Mouse (Mus musculus): ENCODE measurements around the gene Zfp131. TPM values are rescaled to one million over a fixed set of nuclear protein-coding genes. Genes with fewer than 3 reads are reported as not detected.

Zfp131 gene
- polyA plus RNA-seq, 1 experiment from 2014 or later = 47.9 TPM

DNA sequence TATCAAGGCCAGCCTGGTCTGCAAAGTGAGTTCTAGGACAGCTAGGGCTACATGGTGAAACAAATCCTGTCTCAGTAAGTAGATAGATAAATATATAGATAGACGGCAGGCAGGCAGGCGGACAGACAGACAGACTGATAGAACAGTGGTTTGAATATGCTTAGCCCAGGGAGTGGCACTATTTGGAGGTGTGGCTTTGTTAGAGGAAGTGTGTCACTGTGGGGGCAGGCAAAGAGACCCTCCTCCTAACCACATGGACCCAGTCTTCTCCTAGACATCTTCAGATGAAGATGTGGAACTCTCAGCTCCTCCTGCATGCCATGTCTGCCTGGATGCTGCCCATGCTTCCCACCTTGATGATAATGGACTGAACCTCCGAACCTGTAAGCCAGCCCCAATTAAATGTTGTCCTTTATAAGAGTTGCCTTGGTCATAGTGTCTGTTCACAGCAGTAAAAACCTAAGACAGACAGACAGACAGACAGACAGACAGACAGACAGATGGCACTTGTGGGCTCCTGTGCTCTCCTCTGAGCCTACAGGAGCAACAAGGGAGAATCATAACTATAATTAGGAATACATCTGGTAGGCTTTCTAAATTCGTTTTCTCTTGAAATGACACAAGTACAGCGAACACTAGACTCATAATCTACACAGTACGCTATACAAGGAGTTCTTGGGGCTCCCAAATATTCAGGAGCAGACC is 47.8 kb downstream of the Zfp131 start:
- DNase-seq (ENCODE audit: low spot score) = no peak
- Histone ChIP-seq H3K27me3 (ENCODE audit: control insufficient read depth, insufficient read depth, low read length) (no peaks in the 10 kb centered on the region), H3K9ac (ENCODE audit: low read length) (no peak overlapping the region), H3K9me3 (ENCODE audit: control insufficient read depth, low read length) (no peaks in the 10 kb centered on the region), H3K36me3 (ENCODE audit: control insufficient read depth, insufficient read depth, low read length) (no peaks in the 10 kb centered on the region), H3K27ac (replicated peaks; ENCODE audit: low read depth, low read length) (no peak overlapping the region), H3K4me2 (ENCODE audit: low read depth, severe bottlenecking) (no peak overlapping the region), H3K4me1 (ENCODE audit: control insufficient read depth, insufficient read depth, low read length) (peaks cover 3% of the 10 kb centered on the region; the same call in 1 of the 2 replicates), H3K4me3 (ENCODE audit: low read depth, low read length) (no peak overlapping the region)
- 88% methylated on average over 6 of the region's 6 CpGs for WGBS
- no peak for ATAC-seq (ENCODE audit: insufficient number of reproducible peaks, low FRiP score, low TSS enrichment, low read depth)

DNA sequence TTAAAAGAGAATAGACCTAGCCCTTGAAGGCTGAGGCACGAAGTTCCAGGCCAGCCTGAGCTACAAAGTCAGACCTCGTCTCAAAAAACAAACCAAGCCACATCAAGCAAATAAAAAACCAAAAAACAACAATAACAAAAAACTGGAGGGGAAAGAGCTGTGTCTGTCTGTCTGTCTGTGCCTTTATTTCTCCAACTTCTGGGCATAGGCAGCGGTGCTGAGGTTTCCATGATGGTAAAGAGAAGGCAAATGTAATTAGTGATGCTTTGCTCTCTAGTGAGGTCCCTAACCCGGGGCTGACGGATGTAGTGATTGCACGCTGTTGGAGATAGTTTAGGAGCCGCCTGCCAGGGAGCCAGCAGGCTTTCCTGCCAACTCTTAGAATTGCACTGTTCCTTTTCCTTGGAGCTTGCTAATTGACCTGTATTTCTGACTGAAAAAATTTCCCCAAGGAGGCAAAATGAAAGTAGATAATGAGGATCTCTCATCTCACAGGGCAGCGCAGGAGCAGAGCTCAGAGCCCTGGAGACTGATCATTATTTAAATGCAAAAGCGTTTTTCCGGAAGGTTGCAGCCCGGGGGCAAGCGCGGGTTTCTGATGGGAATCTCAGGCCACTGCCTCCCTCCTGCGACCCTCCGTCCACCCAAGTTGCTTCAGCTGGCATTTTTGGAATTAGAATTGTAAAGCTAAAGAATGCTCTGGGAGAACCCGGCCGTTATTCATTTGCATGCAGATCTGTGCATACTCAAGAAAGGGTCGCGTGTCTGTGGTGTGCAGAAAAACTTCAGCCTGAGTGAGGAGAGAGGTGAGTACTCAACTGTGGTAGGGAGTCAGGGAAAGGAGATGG is 49.1 kb downstream of the Zfp131 start:
- peak; percentile 41 for DNase-seq (ENCODE audit: low spot score)
- Histone ChIP-seq H3K9me3 (ENCODE audit: control insufficient read depth, low read length) (no peaks in the 10 kb centered on the region), H3K4me3 (ENCODE audit: low read depth, low read length) (0 out of 2 replicates have a peak overlapping the region, but pooled peaks have one; percentile 1), H3K27ac (replicated peaks; ENCODE audit: low read depth, low read length) (no peak overlapping the region), H3K36me3 (ENCODE audit: control insufficient read depth, insufficient read depth, low read length) (no peaks in the 10 kb centered on the region), H3K4me2 (ENCODE audit: low read depth, severe bottlenecking) (peak overlapping the region; percentile 43), H3K4me1 (ENCODE audit: control insufficient read depth, insufficient read depth, low read length) (peaks cover 3% of the 10 kb centered on the region; the same call in 1 of the 2 replicates), H3K27me3 (ENCODE audit: control insufficient read depth, insufficient read depth, low read length) (no peaks in the 10 kb centered on the region), H3K9ac (ENCODE audit: low read length) (0 out of 2 replicates have a peak overlapping the region, but pooled peaks have one; percentile 12)
- no peak for ATAC-seq (ENCODE audit: insufficient number of reproducible peaks, low FRiP score, low TSS enrichment, low read depth)
- 9% methylated on average over 19 of the region's 19 CpGs for WGBS

GRCm38 (mm10) chr13:119731448-119731847 is 59.2 kb downstream of the Zfp131 start:
- Histone ChIP-seq H3K27me3 (ENCODE audit: control insufficient read depth, insufficient read depth, low read length) (no peaks in the 10 kb centered on the region), H3K9ac (ENCODE audit: low read length) (no peak overlapping the region), H3K36me3 (ENCODE audit: control insufficient read depth, insufficient read depth, low read length) (no peaks in the 10 kb centered on the region), H3K27ac (replicated peaks; ENCODE audit: low read depth, low read length) (no peak overlapping the region), H3K4me3 (ENCODE audit: low read depth, low read length) (no peak overlapping the region), H3K9me3 (ENCODE audit: control insufficient read depth, low read length) (no peaks in the 10 kb centered on the region), H3K4me1 (ENCODE audit: control insufficient read depth, insufficient read depth, low read length) (no peaks in the 10 kb centered on the region), H3K4me2 (ENCODE audit: low read depth, severe bottlenecking) (no peak overlapping the region)
- no peak for DNase-seq (ENCODE audit: low spot score)
- WGBS = 25% methylated on average over 6 of the region's 6 CpGs
- no peak for ATAC-seq (ENCODE audit: insufficient number of reproducible peaks, low FRiP score, low TSS enrichment, low read depth)

DNA sequence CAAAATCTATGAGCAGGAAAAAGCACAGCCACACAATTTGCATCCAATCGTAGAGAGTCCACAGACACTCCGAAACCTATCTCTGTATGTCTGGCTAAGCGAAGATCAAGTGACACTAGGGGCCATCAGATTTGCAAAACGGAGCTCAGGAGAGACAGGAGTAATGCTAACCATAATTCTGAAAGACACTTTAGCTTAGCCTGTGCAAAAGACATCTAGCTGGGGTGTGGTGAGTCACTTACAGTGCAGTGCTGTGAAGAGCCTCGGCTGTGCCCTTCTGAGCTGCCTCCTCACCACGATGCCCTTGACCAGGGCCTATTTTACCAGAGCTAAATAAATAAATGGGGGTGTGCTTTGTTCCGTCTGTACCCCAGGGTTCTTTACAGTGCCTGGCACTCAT is 61.3 kb downstream of the Zfp131 start:
- H3K4me3 ChIP-seq (ENCODE audit: low read depth, low read length) = no peak overlapping the region
- no peak for ATAC-seq (ENCODE audit: insufficient number of reproducible peaks, low FRiP score, low TSS enrichment, low read depth)
- H3K4me2 ChIP-seq (ENCODE audit: low read depth, severe bottlenecking) = no peak overlapping the region
- H3K27ac ChIP-seq (replicated peaks; ENCODE audit: low read depth, low read length) = no peak overlapping the region
- H3K9me3 ChIP-seq (ENCODE audit: control insufficient read depth, low read length) = no peaks in the 10 kb centered on the region
- no peaks in the 10 kb centered on the region for H3K27me3 ChIP-seq (ENCODE audit: control insufficient read depth, insufficient read depth, low read length)
- no peak overlapping the region for H3K9ac ChIP-seq (ENCODE audit: low read length)
- WGBS = 83% methylated on average over 7 of the region's 7 CpGs
- no peak for DNase-seq (ENCODE audit: low spot score)
- no peaks in the 10 kb centered on the region for H3K36me3 ChIP-seq (ENCODE audit: control insufficient read depth, insufficient read depth, low read length)
- no peaks in the 10 kb centered on the region for H3K4me1 ChIP-seq (ENCODE audit: control insufficient read depth, insufficient read depth, low read length)

GRCm38 (mm10) chr13:119727608-119728387 is 62.9 kb downstream of the Zfp131 start:
- Histone ChIP-seq H3K4me2 (ENCODE audit: low read depth, severe bottlenecking) (no peak overlapping the region), H3K27me3 (ENCODE audit: control insufficient read depth, insufficient read depth, low read length) (no peaks in the 10 kb centered on the region), H3K9ac (ENCODE audit: low read length) (no peak overlapping the region), H3K9me3 (ENCODE audit: control insufficient read depth, low read length) (no peaks in the 10 kb centered on the region), H3K4me3 (ENCODE audit: low read depth, low read length) (no peak overlapping the region), H3K27ac (replicated peaks; ENCODE audit: low read depth, low read length) (0 out of 2 replicates have a peak overlapping the region, but pooled peaks have one; percentile 4), H3K4me1 (ENCODE audit: control insufficient read depth, insufficient read depth, low read length) (no peaks in the 10 kb centered on the region), H3K36me3 (ENCODE audit: control insufficient read depth, insufficient read depth, low read length) (no peaks in the 10 kb centered on the region)
- ATAC-seq (ENCODE audit: insufficient number of reproducible peaks, low FRiP score, low TSS enrichment, low read depth) (no peak), DNase-seq (ENCODE audit: low spot score) (no peak)
- WGBS = 74% methylated on average over 26 of the region's 26 CpGs

- Histone ChIP-seq H3K9me3 (ENCODE audit: control insufficient read depth, low read length) (no peaks in the 10 kb centered on the region), H3K36me3 (ENCODE audit: control insufficient read depth, insufficient read depth, low read length) (no peaks in the 10 kb centered on the region), H3K27me3 (ENCODE audit: control insufficient read depth, insufficient read depth, low read length) (no peaks in the 10 kb centered on the region), H3K4me2 (ENCODE audit: low read depth, severe bottlenecking) (no peak overlapping the region), H3K4me1 (ENCODE audit: control insufficient read depth, insufficient read depth, low read length) (no peaks in the 10 kb centered on the region), H3K9ac (ENCODE audit: low read length) (no peak overlapping the region), H3K4me3 (ENCODE audit: low read depth, low read length) (no peak overlapping the region), H3K27ac (replicated peaks; ENCODE audit: low read depth, low read length) (no peak overlapping the region)
- WGBS = 88% methylated on average over 7 of the region's 7 CpGs
- ATAC-seq (ENCODE audit: insufficient number of reproducible peaks, low FRiP score, low TSS enrichment, low read depth) = no peak
- no peak for DNase-seq (ENCODE audit: low spot score)
Observed at GRCm38 (mm10) chr13:119724541-119724940, 66.1 kb downstream of the Zfp131 start.

- Histone ChIP-seq H3K36me3 (ENCODE audit: control insufficient read depth, insufficient read depth, low read length) (no peaks in the 10 kb centered on the region), H3K4me2 (ENCODE audit: low read depth, severe bottlenecking) (no peak overlapping the region), H3K9ac (ENCODE audit: low read length) (no peak overlapping the region), H3K4me3 (ENCODE audit: low read depth, low read length) (no peak overlapping the region), H3K4me1 (ENCODE audit: control insufficient read depth, insufficient read depth, low read length) (no peaks in the 10 kb centered on the region), H3K27ac (replicated peaks; ENCODE audit: low read depth, low read length) (no peak overlapping the region), H3K27me3 (ENCODE audit: control insufficient read depth, insufficient read depth, low read length) (no peaks in the 10 kb centered on the region), H3K9me3 (ENCODE audit: control insufficient read depth, low read length) (no peaks in the 10 kb centered on the region)
- ATAC-seq (ENCODE audit: insufficient number of reproducible peaks, low FRiP score, low TSS enrichment, low read depth) (no peak), DNase-seq (ENCODE audit: low spot score) (no peak)
- 85% methylated on average over 5 of the region's 5 CpGs for WGBS
Observed at GRCm38 (mm10) chr13:119723368-119723767, 67.3 kb downstream of the Zfp131 start.

DNA sequence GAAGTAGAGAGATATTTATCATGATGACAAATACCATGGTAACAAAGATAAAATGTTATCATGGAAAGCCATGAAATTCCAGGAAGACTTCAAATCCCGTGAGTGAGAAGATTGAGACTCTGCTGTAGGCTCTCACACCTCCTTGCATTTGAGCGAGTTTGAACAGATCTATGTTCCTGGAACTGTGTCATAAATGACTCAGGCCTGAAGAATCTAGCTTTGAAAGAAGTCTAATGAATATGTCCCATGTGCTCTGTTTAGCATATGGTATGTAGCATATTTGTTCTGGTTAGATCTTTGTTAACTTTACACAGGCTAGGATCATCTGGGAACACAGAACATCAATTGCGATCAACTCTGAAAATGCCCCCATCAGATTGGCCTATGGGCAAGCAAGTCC is 68.2 kb downstream of the Zfp131 start:
- H3K4me3 ChIP-seq (ENCODE audit: low read depth, low read length) = no peak overlapping the region
- ATAC-seq (ENCODE audit: insufficient number of reproducible peaks, low FRiP score, low TSS enrichment, low read depth) (no peak), DNase-seq (ENCODE audit: low spot score) (no peak)
- H3K4me1 ChIP-seq (ENCODE audit: control insufficient read depth, insufficient read depth, low read length) = no peaks in the 10 kb centered on the region
- no peaks in the 10 kb centered on the region for H3K9me3 ChIP-seq (ENCODE audit: control insufficient read depth, low read length)
- no peak overlapping the region for H3K27ac ChIP-seq (replicated peaks; ENCODE audit: low read depth, low read length)
- H3K27me3 ChIP-seq (ENCODE audit: control insufficient read depth, insufficient read depth, low read length) = no peaks in the 10 kb centered on the region
- H3K36me3 ChIP-seq (ENCODE audit: control insufficient read depth, insufficient read depth, low read length) = no peaks in the 10 kb centered on the region
- 89% methylated on average over 3 of the region's 3 CpGs for WGBS
- no peak overlapping the region for H3K4me2 ChIP-seq (ENCODE audit: low read depth, severe bottlenecking)
- H3K9ac ChIP-seq (ENCODE audit: low read length) = no peak overlapping the region

Measured in limb, embryonic 11.5 days (tissue).